Mouse (Mus musculus): ENCODE results near the gene Hmcn2.

Gene Hmcn2

DNA sequence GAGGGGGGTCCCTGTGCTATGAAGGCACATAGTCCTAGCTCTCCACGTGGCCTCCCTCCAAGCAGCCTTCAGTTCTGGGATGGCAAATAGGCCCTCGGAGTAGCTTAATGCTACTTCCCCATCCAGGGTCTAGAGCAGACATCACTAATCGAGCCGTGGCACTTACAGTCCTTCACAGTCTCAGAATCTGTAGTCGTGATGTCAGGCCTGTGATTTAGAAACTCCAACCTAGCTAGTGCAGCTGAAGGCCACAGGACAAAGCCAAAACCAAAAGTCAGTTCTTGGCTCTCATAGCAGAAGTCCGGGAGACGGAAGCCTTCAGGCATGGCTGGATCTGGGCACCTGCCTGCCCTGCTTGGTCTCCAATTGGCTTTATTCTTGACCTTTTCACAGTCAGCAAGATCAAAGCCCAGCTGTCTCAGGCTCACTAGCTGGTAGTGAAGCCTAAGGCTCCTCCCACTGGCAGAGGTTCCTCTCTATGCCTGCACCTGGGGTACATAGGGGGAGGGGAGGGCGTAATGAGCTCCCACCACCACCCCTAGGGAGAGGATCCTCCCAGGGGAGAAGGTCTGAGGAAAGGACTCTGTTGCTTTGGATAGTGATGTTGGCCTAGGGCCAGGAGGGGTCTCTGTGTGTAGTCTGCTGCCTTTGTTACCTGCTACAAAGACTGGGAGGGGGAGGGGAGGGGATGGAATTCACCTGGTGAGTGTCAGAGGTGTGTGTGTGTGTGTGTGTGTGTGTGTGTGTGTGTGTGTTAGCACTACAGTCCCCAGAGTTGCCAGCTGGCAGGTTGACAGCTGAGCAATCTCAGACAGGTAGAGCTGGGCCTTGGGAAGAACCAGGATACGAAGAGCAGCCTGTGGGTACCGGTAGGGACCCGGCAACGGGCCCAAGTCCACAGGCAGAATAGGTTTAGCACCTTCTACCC lies 163.3 kb downstream of the Hmcn2 start:
- DNase-seq (ENCODE audit: low read depth): no peak

DNA sequence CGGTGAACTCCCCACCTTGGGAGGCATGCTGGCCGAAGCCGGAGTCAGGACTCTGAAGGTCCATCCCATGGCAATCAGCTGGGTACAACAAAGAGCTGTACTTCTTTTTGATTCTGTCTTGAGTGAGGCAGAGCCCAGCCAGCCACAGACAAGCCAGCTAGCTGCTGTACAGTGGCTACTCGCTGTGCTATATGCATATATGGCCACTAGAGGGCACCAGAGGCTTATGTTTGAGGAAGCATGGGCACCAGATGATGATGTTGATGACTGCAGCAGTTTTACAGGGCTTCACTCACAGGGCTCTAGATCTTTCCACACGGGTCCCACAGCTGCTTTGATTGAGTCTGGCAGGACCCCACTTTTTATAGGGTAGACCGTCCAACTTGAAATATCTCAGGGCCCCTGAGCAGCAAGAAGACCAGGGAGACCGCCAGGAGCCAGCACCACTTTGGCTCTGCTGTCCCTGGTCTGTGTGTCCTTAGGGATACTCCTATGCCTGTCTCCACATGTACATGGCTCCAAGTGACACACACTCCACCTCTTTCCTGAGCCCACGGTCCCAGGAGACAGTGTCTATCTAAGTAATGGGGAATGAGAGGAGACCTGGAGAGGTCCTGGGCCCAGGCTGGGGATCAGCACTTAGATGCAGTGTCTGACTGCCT lies 168.8 kb downstream of the Hmcn2 start:
- peak; percentile 83 for DNase-seq (ENCODE audit: low read depth)

DNA sequence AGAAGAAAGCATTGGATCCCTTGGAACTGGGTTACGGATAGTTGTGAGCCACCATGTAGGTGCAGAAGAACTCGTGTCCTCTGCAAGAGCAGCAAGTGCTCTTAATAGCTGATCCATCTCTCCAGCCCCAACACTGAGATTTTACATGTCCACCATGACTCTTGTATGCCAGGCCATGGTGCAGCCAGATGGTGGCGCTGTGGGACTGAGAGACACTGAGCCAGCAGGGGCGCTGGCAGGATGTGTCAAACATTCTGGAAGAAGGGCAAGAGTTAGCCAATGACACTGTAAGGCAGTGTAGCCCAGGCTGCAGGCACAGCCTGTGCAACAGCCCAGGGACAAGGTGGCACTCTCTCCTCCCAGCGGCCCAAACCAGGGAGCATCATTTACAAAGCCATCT lies 170.0 kb downstream of the Hmcn2 start:
- peak; percentile 83 for DNase-seq (ENCODE audit: low read depth)

DNA sequence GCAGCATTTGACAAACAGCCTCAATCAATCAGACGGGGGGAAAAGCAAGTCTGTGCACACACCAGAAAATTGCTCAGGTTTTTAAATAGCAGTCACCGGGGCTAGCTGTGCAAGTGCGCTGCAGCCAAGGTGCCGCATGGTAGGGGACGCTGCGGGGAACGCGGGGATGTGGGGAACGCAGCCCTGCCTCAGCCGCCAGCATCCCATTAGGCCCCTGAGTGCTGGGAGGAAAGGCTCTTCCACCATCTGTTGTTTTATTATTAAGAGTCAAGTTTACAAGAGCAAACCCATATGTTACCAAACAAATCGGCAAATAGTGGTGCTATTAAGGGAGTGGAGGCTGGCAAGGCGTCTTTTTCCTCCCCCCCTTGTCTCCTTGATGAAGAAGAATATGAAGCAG lies 175.0 kb downstream of the Hmcn2 start:
- DNase-seq (ENCODE audit: low read depth): no peak

DNA sequence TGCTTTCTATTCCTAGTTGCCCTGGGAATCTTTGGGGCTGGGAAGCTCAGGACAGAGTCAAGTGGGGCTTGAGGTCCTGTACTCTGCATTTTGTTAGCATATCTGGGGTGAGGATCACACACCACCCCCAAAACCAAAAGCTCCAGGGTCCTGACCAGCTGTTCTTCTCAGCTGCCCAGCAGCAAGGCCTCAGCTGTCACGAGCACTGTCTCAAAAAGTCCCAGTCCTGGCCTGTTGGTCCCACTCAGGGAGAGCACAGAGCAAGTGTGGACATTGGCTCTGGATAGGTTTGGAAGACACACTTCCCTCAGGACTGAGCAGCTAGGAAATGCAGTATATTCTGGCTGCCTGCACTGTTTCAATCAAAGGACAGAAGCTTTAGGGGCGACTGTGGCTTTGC lies 176.3 kb downstream of the Hmcn2 start:
- DNase-seq (ENCODE audit: low read depth): no peak

DNA sequence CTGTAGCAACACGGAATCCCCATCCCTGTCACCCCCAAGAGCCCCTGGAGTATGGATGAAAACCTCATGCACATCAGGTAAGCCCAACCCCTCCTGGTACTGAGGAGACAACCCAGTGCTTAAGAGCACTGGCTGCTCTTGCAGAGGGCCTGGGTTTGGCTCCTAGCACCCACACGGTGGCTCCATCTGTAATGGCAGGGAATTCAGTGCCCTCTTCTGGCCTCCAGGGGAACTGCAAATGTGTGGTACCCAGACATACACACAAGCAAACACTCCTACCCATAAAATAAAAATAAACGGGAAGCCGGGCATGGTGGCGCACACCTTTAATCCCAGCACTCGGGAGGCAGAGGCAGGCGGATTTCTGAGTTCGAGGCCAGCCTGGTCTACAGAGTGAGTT lies 178.1 kb downstream of the Hmcn2 start:
- DNase-seq (ENCODE audit: low read depth): peak; percentile 11

DNA sequence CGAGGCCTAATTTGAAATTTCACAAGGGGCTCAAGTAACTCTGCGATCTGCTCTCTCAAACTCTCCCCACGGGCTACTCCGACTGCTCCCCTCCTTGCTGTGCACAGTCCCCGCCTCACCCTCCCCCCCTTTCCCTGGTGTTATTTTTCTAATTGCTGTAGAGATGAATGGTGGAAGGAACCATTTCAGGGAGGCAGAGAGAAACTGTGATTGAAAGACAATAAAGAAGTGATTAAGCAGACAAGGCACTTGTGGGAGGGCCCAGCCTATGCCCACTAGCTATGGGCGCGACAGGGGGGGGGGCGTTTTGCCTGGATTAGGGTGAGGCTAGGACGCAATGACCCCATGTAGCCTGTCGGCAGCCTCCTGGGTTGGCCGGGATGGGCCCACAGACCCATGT lies 179.0 kb downstream of the Hmcn2 start:
- no peak for DNase-seq (ENCODE audit: low read depth)

DNA sequence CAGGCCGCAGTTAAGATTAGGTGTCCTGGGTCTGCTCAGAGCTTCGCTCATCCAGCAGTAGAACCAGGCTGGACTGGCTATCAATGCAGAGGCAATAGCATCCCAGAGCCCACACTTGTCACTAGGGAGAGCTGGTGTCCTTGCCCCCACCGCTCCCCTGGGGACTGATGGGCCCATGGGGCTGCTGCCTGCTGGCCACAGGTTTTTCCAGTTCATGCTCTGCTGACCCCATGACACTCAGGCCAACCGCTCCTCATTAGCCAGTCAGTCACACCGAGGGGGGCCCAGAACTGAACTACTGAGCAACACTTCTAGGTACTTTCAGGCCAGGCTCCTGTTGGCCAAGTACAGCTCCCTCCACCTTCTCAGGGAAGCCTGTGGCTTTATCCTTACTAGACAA lies 180.1 kb downstream of the Hmcn2 start:
- no peak for DNase-seq (ENCODE audit: low read depth)

DNA sequence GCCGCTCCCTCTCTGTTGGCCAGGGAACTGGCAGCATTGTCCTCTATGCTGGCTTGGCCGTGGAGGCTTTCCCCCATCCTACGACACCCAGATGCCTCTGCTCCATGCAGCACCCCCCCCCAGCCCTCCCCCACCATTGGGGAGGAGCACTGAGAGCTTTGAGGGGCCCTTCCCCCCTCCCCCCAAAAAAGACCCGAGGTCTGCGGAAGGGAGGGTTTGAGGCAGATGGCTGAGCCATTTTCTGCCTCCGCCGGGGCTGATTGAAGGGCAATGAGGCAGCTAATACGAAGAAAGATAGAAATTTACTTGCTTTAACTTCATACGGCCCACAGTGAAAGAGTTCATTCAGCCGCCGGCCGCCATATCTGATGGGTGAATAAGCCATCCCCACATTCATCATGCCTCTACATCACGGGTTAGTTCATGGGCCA lies 180.8 kb downstream of the Hmcn2 start:
- no peak for DNase-seq (ENCODE audit: low read depth)

DNA sequence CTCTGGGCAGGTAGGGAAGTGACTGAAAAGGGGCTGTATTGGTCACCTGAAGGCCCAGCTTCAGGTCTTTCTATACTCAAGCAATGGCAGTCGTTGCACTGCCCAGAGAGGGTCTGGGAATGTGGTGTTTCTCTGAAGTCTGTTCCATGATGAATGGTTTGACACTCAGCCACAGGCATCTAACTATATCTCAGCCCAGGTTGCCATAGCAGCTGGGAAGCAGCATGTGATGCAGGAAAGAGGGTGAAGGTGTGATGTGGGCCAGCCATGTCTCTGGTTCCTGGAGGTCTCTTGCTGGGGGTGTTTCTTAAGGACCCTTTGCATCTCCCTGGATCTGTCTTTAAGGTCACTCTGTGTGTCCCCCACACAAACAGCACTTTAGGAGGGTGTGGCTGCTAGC lies 181.9 kb downstream of the Hmcn2 start:
- no peak for DNase-seq (ENCODE audit: low read depth)

DNA sequence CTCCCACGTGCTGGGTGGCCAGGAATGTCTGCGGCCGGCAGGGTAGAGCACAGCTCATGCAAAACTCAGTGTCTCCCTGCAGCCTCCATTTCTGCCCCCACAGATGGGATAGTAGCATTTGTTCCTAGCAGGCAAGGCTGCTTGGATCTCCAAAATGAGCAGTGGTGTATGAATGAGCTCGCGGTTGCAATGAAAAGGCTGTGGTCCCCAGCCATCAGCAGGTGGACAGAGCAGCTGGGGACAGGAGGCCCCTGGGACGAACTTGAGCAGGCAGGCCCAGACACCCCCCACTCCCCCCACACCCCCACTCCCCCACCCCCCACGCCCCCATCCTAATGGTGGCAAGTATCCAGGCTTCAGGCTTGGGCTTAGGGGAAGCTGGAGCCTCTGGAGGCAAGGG lies 182.9 kb downstream of the Hmcn2 start:
- DNase-seq (ENCODE audit: low read depth): no peak

DNA sequence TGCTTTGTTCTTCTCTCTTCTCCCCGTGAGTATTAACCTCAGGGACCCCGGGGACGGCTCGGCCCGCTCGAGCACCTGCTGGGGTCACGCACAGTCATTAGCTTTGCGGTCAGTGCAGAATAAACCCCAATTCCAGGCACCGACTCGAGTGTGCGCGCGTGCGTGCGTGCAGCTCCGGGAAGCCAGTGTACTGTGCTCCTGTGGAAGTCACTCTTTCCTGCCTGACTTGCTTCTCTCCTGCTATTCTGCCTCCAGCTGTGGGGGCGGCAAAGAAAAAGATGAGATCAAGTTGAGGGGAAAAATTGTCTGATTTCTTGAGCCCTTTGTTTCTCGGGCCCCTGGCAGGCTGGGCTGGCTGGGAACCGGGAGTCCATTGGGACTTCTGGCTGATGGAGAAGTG lies 183.4 kb downstream of the Hmcn2 start:
- no peak for DNase-seq (ENCODE audit: low read depth)

DNA sequence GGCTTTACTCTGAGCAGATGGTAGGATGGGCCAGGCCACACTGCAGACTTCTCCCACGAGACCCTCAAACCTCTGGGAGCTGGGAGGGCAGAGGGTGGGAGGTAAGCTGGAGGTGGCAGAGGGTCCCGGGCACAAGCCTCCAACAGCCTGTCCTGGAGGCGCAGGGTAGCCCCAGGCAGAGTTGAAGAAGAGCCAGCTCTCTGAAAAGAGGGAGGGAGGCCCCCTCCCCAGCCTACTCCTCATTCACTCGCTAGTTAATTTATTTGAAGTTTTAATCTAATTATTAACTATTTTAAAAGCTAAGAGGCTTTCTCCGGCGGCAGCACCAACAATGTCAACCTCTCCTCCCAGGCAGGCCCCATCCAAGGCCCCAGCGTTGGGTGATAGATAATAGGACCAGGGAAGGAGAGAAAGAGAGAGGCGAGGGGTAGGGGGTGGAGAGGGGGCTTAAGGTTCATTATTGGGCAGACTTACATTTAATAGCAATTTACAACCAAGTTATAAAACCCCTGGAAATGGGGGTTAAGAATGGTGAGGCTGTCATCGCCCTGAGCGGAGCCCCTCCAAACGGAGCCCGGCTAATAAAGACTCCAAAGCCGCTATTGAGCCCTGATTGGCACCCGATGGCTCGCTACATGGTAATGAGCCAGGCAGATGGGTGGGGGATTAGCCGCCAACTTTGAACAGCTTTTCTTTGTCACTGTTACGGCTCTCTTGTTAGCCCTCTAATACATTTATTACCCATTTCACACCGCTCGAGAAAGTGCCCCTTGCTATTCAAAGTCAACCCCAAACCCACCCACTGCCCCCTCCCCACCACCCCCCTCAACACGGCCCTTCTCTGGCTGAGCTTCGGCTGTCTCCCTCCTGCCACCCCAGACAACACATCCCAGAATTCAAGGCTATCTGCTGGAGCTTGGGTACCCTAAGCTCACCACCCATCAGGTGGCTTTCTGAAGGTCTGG lies 185.4 kb downstream of the Hmcn2 start:
- DNase-seq (ENCODE audit: low read depth): no peak

DNA sequence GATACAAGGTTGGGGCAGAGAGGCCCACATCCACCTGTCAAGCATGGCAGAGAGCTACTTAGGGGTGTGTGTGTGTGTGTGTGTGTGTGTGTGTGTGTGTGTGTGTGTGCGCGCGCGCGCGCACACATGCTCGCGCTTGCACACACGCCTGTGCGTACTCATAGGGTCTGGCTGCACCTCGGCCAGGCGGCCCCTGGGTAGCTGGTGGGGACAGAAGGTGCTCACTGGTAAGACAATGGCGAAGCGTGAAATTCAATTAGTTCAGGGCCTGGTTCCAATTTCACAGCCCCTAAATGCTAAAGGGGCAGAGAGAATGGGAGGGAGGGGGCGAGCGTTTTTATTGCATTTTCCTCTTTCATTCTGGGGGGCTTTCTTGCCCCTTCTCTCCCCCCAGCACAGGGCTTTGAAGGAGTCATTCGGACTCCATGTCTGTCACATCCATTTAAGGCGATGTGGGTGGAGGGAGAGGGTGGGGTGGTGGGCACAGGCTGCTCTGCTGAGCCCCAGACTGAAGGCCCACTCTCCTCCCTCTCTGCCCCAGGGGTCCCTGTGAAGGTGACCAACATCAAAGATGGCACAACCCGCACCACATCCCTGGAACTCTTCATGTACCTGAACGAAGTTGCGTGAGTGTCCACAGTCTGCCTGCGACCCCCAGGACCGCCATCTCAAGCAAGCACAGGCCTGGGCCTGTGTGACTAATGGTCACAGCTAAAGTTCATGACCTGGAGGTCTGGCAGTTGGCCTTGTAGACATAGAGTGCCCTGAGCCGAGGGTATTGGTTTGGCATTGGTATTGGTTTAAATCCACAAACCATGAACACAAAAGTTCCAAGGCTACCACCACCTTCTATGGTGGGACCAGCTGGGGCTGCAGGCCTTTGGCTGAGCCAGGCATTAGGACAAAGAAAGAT lies 186.3 kb downstream of the Hmcn2 start:
- DNase-seq (ENCODE audit: low read depth): no peak

DNA sequence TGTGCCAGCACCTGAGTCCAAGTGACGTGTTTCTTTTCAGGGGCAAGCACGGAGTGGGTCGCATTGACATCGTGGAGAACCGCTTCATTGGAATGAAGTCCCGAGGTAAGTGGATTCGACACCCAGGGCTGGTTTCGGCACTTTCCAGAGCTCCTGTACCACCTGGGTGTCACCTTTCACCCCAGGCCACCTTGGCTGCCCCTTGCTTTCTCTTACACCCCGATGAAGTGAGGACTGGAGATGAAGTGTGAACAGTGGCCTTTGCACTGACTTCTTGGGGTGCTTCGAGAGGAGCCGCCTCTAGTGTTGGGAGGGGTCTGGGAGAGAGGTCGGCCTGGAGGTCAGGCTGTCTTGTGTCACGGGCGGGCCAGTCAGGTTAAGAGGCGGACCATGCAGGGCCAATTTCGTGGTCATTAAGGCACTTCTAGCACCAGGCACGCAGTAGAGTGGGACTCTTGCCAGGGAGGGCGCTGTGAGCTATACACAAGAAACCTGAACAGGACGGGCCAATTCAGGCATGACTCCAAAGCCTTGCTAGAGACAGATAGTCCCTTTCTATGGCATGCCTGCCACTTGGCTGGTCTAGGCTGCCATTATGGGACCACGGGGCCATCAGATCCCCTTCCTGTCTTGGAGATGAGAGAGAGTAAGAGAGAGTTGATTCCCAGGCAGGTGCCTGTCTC lies 187.4 kb downstream of the Hmcn2 start:
- peak; percentile 8 for DNase-seq (ENCODE audit: low read depth)

DNA sequence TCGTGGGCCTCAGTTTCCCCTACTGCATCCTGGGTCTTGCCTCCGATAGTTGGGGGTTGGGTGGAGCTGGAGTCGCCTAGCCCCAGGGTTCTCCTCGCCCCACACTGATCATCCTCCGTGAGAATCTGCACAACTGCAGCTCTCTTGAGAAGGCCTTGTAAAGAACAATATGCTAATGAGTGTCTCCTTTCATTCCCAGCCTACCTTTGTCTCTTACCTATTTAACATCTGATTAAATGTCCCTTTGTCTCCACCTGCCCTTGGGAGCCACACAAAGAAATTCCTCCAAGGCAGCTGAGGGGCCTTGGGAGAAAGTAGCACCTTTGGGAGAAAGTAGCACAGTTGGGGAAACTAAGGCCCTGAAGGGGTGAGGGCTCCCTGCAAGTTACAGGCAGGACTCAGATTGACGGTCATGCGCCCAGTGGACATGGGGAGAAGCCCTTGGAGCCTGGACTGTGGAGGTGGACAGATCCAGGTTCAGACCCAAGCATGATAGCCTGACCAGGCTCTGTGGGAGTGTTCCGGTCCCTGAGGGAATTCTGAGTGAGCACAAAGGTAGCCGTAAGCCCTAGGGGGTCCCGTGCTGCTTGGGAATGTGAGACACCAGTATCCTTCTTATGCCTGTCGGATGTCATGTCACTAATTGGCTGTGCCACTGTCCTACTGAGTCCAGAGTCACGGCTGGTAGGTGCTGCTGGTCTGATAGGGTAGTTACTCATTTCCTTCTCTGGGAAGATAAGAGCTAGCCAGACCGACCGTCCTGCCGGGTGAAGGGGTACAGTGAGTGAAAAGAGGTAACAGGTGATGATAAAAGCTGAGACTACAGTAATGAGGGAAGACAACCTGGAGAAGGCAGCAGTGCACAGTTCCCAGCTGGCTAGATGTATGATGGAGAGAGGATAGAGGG lies 188.7 kb downstream of the Hmcn2 start:
- peak; percentile 27 for DNase-seq (ENCODE audit: low read depth)

DNA sequence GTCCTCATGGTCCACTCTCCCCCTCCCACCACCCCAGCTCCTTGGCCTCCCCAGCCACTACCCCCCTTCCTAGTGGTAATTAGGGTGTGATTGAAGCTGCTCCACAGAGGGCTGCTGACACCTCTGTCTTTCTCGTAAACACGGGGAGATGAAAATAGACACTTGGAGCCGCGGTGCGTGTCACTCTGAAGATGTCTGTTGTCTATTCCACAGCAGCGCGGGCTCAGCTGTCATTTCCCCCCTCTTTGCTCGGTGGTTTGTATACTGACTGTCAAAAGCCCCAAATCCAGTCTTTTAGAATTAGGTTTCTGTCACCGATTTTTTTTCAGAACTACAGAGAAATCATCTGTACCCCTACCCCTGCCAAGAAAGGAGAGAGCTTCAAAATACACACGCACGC lies 191.3 kb downstream of the Hmcn2 start:
- DNase-seq (ENCODE audit: low read depth): no peak

DNA sequence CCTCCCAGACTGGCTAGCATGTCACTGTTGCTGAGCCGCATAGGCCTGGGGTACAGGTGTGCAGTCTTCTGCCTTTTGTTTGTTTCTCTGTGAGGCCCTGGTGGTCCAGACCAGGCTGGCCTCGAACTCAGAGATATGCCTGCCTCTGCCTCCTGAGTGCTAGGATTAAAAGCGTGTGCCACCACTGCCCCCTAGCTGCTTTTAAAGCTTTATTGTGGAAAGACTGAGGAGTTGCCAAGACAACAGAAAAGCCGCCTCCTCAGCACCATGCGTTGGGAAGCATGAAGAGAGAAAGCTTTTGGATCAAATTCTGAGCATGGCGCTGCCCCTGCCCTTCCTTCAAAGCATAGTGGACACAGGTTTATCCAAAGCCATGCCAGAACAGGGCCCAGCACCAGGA lies 194.6 kb downstream of the Hmcn2 start:
- no peak for DNase-seq (ENCODE audit: low read depth)

Measured in 416B (cell line).